Mouse (Mus musculus): ENCODE data around the gene Barhl1. TPM values are rescaled to one million over a fixed set of nuclear protein-coding genes. Genes with fewer than 3 reads are reported as not detected.

The Barhl1 gene
- polyA plus RNA-seq, 1 experiment from 2014 or later = 0.83 TPM

DNA sequence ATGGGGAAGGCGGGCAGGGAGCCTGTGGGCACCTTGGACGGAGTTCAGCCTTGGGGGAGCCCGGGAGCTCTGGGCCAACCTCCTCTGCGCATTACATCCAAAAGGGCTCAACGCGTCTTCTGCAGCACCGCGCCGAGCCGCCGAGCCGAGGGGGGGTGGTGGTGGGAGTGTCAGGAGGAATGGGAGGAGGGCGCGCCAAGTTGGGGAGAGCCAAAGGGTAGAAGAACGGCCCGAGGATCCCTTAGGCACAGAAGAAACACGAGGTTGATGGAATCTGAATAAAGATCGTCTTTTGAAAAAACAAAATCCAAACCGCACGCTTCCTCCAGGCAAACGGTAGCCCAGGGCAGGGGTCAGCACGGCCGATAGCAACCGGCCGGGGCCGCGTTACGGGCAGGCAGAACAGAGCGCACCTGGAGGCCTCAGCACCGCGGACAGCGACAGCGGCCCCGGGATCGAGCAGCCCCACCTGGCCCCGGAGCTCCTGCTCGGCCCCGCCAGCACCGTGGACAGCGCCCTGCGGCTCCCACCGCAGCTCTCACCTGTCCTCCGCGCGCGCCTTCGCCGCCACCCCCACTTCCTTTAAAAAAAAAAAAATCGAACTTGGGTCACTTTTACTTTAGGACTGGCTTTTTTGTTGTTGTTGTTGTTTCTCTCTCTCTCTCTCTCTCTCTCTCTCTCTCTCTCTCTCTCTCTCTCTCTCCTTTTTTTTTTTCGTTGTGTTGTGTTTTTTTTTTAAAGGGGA is 528 bp downstream of the Barhl1 start:
- ATAC-seq (replicated peaks; ENCODE audit: insufficient number of reproducible peaks, low FRiP score, low TSS enrichment, low read depth) = peak; percentile 75
- H3K36me3 ChIP-seq (replicated peaks; ENCODE audit: control insufficient read depth, insufficient read depth, low read depth, low read length) = no peaks in the 10 kb centered on the region
- H3K4me1 ChIP-seq (ENCODE audit: control insufficient read depth, insufficient read depth, low read length) = no peaks in the 10 kb centered on the region
- no peak overlapping the region for H3K4me3 ChIP-seq (ENCODE audit: low read depth, low read length)
- no peak overlapping the region for H3K27ac ChIP-seq (replicated peaks; ENCODE audit: low read depth, low read length)
- under 1% methylated on average over 50 of the region's 50 CpGs for WGBS
- H3K4me2 ChIP-seq (ENCODE audit: low read depth, low read length) = no peak overlapping the region; the same call in 1 of the 2 replicates
- no peaks in the 10 kb centered on the region for H3K9me3 ChIP-seq (replicated peaks; ENCODE audit: control insufficient read depth, low read length)
- H3K27me3 ChIP-seq (ENCODE audit: control insufficient read depth, insufficient read depth, low read length) = peaks cover 83% of the 10 kb centered on the region
- no peak overlapping the region for H3K9ac ChIP-seq (replicated peaks; ENCODE audit: low read length)
- peak; percentile 86 for DNase-seq (ENCODE audit: low spot score)

DNA sequence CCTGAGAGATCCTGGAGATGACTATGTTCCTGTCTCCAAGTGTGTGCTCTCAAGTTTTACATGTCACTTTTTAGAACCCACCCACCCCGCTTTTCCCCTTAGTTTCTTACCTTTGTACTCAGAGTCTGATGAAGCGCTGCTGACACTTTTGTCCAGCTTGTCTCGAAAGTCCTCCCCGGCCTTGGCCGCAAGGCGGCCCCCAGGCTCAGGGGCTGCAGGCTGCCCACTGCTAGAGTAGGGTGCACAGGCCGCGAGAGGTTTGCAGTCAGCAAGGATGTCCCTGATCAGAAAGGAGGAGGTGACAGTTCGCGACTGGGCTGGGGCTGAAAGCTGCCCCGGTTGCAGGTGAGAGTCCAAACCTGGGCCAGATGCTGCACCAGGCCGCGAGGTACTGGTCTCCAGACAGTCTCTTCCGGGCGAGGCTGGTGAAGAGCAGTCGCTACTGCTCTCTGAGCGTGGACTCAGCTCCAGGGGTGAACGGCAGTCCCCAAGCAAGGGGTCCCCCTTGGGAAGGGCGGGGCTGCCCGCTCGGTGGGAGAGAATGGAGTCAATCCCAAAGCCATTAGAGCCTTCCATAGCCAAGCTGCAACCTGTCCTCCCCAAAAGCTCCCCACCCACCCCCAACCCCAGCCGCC is 1.2 kb downstream of the Barhl1 start:
- H3K4me1 ChIP-seq (ENCODE audit: control insufficient read depth, insufficient read depth, low read length) = no peaks in the 10 kb centered on the region
- no peak overlapping the region; the same call in 1 of the 2 replicates for H3K4me2 ChIP-seq (ENCODE audit: low read depth, low read length)
- WGBS = 3% methylated on average over 21 of the region's 22 CpGs
- DNase-seq (ENCODE audit: low spot score) = no peak
- no peak overlapping the region for H3K4me3 ChIP-seq (ENCODE audit: low read depth, low read length)
- H3K36me3 ChIP-seq (replicated peaks; ENCODE audit: control insufficient read depth, insufficient read depth, low read depth, low read length) = no peaks in the 10 kb centered on the region
- H3K27ac ChIP-seq (replicated peaks; ENCODE audit: low read depth, low read length) = no peak overlapping the region
- peaks cover 90% of the 10 kb centered on the region for H3K27me3 ChIP-seq (ENCODE audit: control insufficient read depth, insufficient read depth, low read length)
- no peak overlapping the region for H3K9ac ChIP-seq (replicated peaks; ENCODE audit: low read length)
- ATAC-seq (replicated peaks; ENCODE audit: insufficient number of reproducible peaks, low FRiP score, low TSS enrichment, low read depth) = no peak
- H3K9me3 ChIP-seq (replicated peaks; ENCODE audit: control insufficient read depth, low read length) = no peaks in the 10 kb centered on the region

DNA sequence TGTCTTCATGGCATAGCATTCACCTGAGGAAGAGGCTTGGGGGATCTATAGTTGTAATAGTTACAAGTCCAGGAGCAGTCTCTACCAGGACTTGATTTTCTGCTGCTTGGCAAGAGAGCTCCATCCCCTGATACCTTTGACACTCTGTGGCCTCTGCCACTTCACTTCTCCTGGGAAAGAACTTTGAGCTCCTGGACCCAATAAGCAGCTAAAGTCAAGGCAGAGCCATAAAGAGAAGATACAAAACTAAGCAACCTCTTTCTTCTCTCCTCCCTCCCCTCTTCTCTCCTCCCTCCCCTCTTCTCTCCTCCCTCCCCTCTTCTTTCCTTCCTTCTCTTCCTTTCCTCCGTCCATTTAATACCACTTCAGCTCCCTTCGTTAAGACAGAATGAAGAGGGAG is 2.3 kb downstream of the Barhl1 start:
- Histone ChIP-seq H3K36me3 (replicated peaks; ENCODE audit: control insufficient read depth, insufficient read depth, low read depth, low read length) (no peaks in the 10 kb centered on the region), H3K9ac (replicated peaks; ENCODE audit: low read length) (no peak overlapping the region), H3K4me1 (ENCODE audit: control insufficient read depth, insufficient read depth, low read length) (peaks cover 3% of the 10 kb centered on the region; the same call in 1 of the 2 replicates), H3K4me2 (ENCODE audit: low read depth, low read length) (no peak overlapping the region), H3K4me3 (ENCODE audit: low read depth, low read length) (no peak overlapping the region), H3K9me3 (replicated peaks; ENCODE audit: control insufficient read depth, low read length) (no peaks in the 10 kb centered on the region), H3K27ac (replicated peaks; ENCODE audit: low read depth, low read length) (no peak overlapping the region), H3K27me3 (ENCODE audit: control insufficient read depth, insufficient read depth, low read length) (peaks cover 93% of the 10 kb centered on the region)
- no peak for ATAC-seq (replicated peaks; ENCODE audit: insufficient number of reproducible peaks, low FRiP score, low TSS enrichment, low read depth)
- 0% methylated on average over 2 of the region's 2 CpGs for WGBS
- no peak for DNase-seq (ENCODE audit: low spot score)

DNA sequence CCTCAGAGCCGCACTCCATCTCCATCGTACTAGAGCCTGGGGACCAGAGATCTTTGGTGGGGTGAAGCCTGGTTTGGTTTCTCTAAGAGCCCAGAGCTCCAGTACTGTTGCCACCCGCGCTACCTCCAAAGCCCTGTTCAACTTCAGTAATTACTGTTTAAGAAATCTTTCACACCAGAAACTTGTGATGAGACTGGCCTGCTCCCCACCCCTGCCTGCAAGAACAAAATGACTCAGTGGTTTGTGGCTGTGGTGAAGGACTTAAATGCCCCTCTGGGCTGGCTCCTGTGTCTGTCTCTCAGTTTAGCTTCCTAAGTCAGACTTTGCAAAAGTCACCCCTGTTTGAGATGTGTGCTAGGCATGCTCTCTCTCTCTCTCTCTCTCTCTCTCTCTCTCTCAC is 3.5 kb downstream of the Barhl1 start:
- Histone ChIP-seq H3K9me3 (replicated peaks; ENCODE audit: control insufficient read depth, low read length) (no peaks in the 10 kb centered on the region), H3K4me1 (ENCODE audit: control insufficient read depth, insufficient read depth, low read length) (peaks cover 8% of the 10 kb centered on the region), H3K4me2 (ENCODE audit: low read depth, low read length) (no peak overlapping the region), H3K27ac (replicated peaks; ENCODE audit: low read depth, low read length) (no peak overlapping the region), H3K36me3 (replicated peaks; ENCODE audit: control insufficient read depth, insufficient read depth, low read depth, low read length) (no peaks in the 10 kb centered on the region), H3K4me3 (ENCODE audit: low read depth, low read length) (no peak overlapping the region), H3K27me3 (ENCODE audit: control insufficient read depth, insufficient read depth, low read length) (peaks cover 98% of the 10 kb centered on the region), H3K9ac (replicated peaks; ENCODE audit: low read length) (no peak overlapping the region)
- 0% methylated on average over 4 of the region's 4 CpGs for WGBS
- ATAC-seq (replicated peaks; ENCODE audit: insufficient number of reproducible peaks, low FRiP score, low TSS enrichment, low read depth) (no peak), DNase-seq (ENCODE audit: low spot score) (no peak)

DNA sequence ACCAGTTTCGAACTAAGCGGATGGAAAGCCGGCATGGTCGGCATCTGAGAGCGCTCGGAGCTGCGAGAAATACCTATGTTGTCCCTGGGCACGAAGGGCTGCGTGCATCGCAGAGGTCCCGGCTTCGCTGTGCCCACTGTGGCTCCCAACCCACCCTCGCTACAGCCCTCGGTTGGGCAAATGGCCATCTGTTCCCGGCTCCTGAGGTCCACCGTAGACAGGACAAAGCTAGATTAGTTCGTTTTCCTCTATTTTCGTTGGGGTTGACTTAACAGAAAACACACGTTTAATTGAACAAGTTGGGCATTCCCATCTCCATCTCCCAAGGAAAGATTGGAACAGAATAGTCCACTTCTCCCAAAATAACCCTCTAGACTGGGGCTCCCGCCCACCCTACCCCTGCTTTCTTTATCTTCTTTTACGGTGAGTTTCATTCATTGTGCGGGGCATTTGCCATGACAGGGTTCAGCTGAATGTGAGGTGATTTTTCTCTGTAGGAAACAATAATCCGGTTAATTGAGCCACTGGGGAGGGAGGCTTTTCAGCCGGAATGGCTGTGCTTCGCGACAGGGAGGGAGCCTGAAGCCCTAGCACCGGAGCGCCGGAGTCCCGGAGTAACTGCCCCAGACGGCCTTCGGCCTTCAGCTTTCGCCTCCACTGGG is 4.3 kb downstream of the Barhl1 start:
- DNase-seq (ENCODE audit: low spot score) = peak; percentile 28
- Histone ChIP-seq H3K36me3 (replicated peaks; ENCODE audit: control insufficient read depth, insufficient read depth, low read depth, low read length) (no peaks in the 10 kb centered on the region), H3K4me1 (ENCODE audit: control insufficient read depth, insufficient read depth, low read length) (peaks cover 9% of the 10 kb centered on the region), H3K27ac (replicated peaks; ENCODE audit: low read depth, low read length) (no peak overlapping the region), H3K4me3 (ENCODE audit: low read depth, low read length) (no peak overlapping the region), H3K9ac (replicated peaks; ENCODE audit: low read length) (no peak overlapping the region), H3K9me3 (replicated peaks; ENCODE audit: control insufficient read depth, low read length) (no peaks in the 10 kb centered on the region), H3K4me2 (ENCODE audit: low read depth, low read length) (no peak overlapping the region), H3K27me3 (ENCODE audit: control insufficient read depth, insufficient read depth, low read length) (peaks cover 98% of the 10 kb centered on the region)
- under 1% methylated on average over 33 of the region's 33 CpGs for WGBS
- ATAC-seq (replicated peaks; ENCODE audit: insufficient number of reproducible peaks, low FRiP score, low TSS enrichment, low read depth) = no peak

- Histone ChIP-seq H3K27me3 (ENCODE audit: control insufficient read depth, insufficient read depth, low read length) (peaks cover 98% of the 10 kb centered on the region), H3K4me3 (ENCODE audit: low read depth, low read length) (0 out of 2 replicates have a peak overlapping the region, but pooled peaks have one; percentile 3), H3K9ac (replicated peaks; ENCODE audit: low read length) (no peak overlapping the region), H3K4me1 (ENCODE audit: control insufficient read depth, insufficient read depth, low read length) (peaks cover 9% of the 10 kb centered on the region), H3K9me3 (replicated peaks; ENCODE audit: control insufficient read depth, low read length) (no peaks in the 10 kb centered on the region), H3K36me3 (replicated peaks; ENCODE audit: control insufficient read depth, insufficient read depth, low read depth, low read length) (no peaks in the 10 kb centered on the region), H3K4me2 (ENCODE audit: low read depth, low read length) (no peak overlapping the region), H3K27ac (replicated peaks; ENCODE audit: low read depth, low read length) (no peak overlapping the region)
- WGBS = under 1% methylated on average over 44 of the region's 44 CpGs
- ATAC-seq (replicated peaks; ENCODE audit: insufficient number of reproducible peaks, low FRiP score, low TSS enrichment, low read depth) = no peak
- DNase-seq (ENCODE audit: low spot score) = no peak
Observed at GRCm38 (mm10) chr2:28911331-28912038, 5.0 kb downstream of the Barhl1 start.

DNA sequence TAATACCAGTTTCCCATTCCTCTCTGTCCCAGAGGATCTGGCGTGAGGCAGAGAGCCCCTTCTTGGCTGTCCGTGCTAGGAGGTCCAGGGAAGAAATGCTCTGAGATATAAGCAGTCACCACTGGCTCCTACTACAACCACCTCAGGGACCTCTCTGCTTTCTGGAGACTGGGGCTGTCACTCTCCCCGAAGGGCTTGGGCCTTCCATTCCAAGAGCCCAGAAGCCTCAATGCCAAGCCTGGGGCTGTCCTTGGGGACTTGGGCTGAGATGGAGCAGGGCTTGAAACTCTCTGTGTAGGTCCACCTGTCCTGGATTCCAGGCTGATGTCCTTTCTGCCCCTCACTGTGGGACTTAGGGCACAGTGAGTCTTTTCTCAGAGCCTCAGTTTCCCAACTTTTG is 5.6 kb downstream of the Barhl1 start:
- no peak overlapping the region for H3K27ac ChIP-seq (replicated peaks; ENCODE audit: low read depth, low read length)
- H3K9ac ChIP-seq (replicated peaks; ENCODE audit: low read length) = no peak overlapping the region
- no peak overlapping the region for H3K4me2 ChIP-seq (ENCODE audit: low read depth, low read length)

More for the DNA sequence above, 5.6 kb downstream of the Barhl1 start:
- no peaks in the 10 kb centered on the region for H3K36me3 ChIP-seq (replicated peaks; ENCODE audit: control insufficient read depth, insufficient read depth, low read depth, low read length)
- ATAC-seq (replicated peaks; ENCODE audit: insufficient number of reproducible peaks, low FRiP score, low TSS enrichment, low read depth) = no peak
- no peak overlapping the region for H3K4me3 ChIP-seq (ENCODE audit: low read depth, low read length)
- 5% methylated on average over 3 of the region's 3 CpGs for WGBS
- no peaks in the 10 kb centered on the region for H3K9me3 ChIP-seq (replicated peaks; ENCODE audit: control insufficient read depth, low read length)
- peaks cover 9% of the 10 kb centered on the region for H3K4me1 ChIP-seq (ENCODE audit: control insufficient read depth, insufficient read depth, low read length)
- no peak for DNase-seq (ENCODE audit: low spot score)
- peaks cover 93% of the 10 kb centered on the region for H3K27me3 ChIP-seq (ENCODE audit: control insufficient read depth, insufficient read depth, low read length)
